In genomic region chr2:157540953-157541569, GRCm38 (mm10) we compare ENCODE assay signal across 13 mouse cellular contexts. TPM values are rescaled to one million over a fixed set of nuclear protein-coding genes. Genes with fewer than 3 reads are reported as not detected.
DNase-seq lines count a peak whose midpoint lies in the region; ATAC-seq and TF ChIP-seq lines count a peak whose summit lies in the region.
"Had no signal": no experiment of that assay in that cellular context is flagged by ENCODE, and none has a peak within 500 bp of the region (broad histone marks: within the 10 kb centered on the region; RNA-seq: fewer than 3 reads in every experiment).

No protein-coding gene starts in this region.

- H3K9ac ChIP-seq in embryonic facial prominence, embryonic 12.5 days, result no peak overlapping the region
- peak overlapping the region; percentile 40; the same call in 1 of the 2 replicates for H3K9ac ChIP-seq in forebrain, embryonic 13.5 days
- no peak overlapping the region for H3K9ac ChIP-seq in hindbrain, embryonic 16.5 days (ENCODE audit: low read depth, low read length)
- H3K9ac ChIP-seq in midbrain, embryonic 15.5 days, result no peak overlapping the region
- H3K9ac ChIP-seq: embryonic facial prominence, embryonic 15.5 days; limb, embryonic 15.5 days; lung, embryonic 15.5 days had no signal

- no peak for TF ChIP-seq CTCF in gastrocnemius, adult 2 months (IDR thresholded peaks at IDR 0.05)

- H3K4me2 ChIP-seq in embryonic facial prominence, embryonic 12.5 days (replicated peaks), result no peak overlapping the region
- peak overlapping the region; percentile 42 for H3K4me2 ChIP-seq in forebrain, embryonic 13.5 days
- 0 out of 2 replicates have a peak overlapping the region, but pooled peaks have one; percentile 9 for H3K4me2 ChIP-seq in hindbrain, embryonic 16.5 days (ENCODE audit: low read length)
- H3K4me2 ChIP-seq in midbrain, embryonic 15.5 days, result no peak overlapping the region
- H3K4me2 ChIP-seq: embryonic facial prominence, embryonic 15.5 days; limb, embryonic 15.5 days; lung, embryonic 15.5 days had no signal

- intact Hi-C loops in gastrocnemius, adult 2 months (cut with DNase I), result no loop called here

- no peak for DNase-seq in right cerebral cortex, adult 2 months (ENCODE audit: low spot score in 2 of 2)
- no peak for DNase-seq in left cerebral cortex, adult 9 months (ENCODE audit: low spot score in 2 of 2)
- no peak for DNase-seq in gastrocnemius, adult 2 months
- DNase-seq: cerebellum, adult 9-10 months; heart, postnatal 36 days had no signal

- peak overlapping the region; percentile 68; the same call in 1 of the 2 replicates for H3K27ac ChIP-seq in embryonic facial prominence, embryonic 12.5 days
- peak overlapping the region; percentile 80 for H3K27ac ChIP-seq in forebrain, embryonic 13.5 days
- no peak overlapping the region for H3K27ac ChIP-seq in hindbrain, embryonic 16.5 days (ENCODE audit: low read depth, low read length)
- H3K27ac ChIP-seq in midbrain, embryonic 15.5 days, result peak overlapping the region; percentile 73
- no peak overlapping the region for H3K27ac ChIP-seq in gastrocnemius, adult 2 months
- H3K27ac ChIP-seq: embryonic facial prominence, embryonic 15.5 days had no signal

- H3K4me1 ChIP-seq in embryonic facial prominence, embryonic 12.5 days, result peaks cover 58% of the 10 kb centered on the region
- H3K4me1 ChIP-seq in forebrain, embryonic 13.5 days, result peaks cover 83% of the 10 kb centered on the region
- peaks cover 54% of the 10 kb centered on the region for H3K4me1 ChIP-seq in hindbrain, embryonic 16.5 days (ENCODE audit: control insufficient read depth, insufficient read depth, low read depth, low read length)
- peaks cover 88% of the 10 kb centered on the region for H3K4me1 ChIP-seq in midbrain, embryonic 15.5 days

- 41% methylated on average over 9 of the region's 9 CpGs for WGBS in embryonic facial prominence, embryonic 12.5 days
- 5% methylated on average over 9 of the region's 9 CpGs for WGBS in forebrain, embryonic 13.5 days
- 17% methylated on average over 9 of the region's 9 CpGs for WGBS in hindbrain, embryonic 16.5 days
- WGBS in midbrain, embryonic 15.5 days, result 11% methylated on average over 9 of the region's 9 CpGs

- no peaks in the 10 kb centered on the region for H3K36me3 ChIP-seq in embryonic facial prominence, embryonic 12.5 days
- H3K36me3 ChIP-seq in forebrain, embryonic 13.5 days (ENCODE audit: poor library complexity, severe bottlenecking), result no peaks in the 10 kb centered on the region
- no peaks in the 10 kb centered on the region for H3K36me3 ChIP-seq in hindbrain, embryonic 16.5 days (ENCODE audit: control insufficient read depth, insufficient read depth, low read length)
- no peaks in the 10 kb centered on the region for H3K36me3 ChIP-seq in midbrain, embryonic 15.5 days (replicated peaks)
- H3K36me3 ChIP-seq: lung, embryonic 15.5 days had no signal

- no peaks in the 10 kb centered on the region for H3K9me3 ChIP-seq in embryonic facial prominence, embryonic 12.5 days
- H3K9me3 ChIP-seq in forebrain, embryonic 13.5 days (replicated peaks), result no peaks in the 10 kb centered on the region
- no peaks in the 10 kb centered on the region for H3K9me3 ChIP-seq in hindbrain, embryonic 16.5 days (ENCODE audit: control insufficient read depth, low read length)
- H3K9me3 ChIP-seq in midbrain, embryonic 15.5 days, result no peaks in the 10 kb centered on the region
- H3K9me3 ChIP-seq: embryonic facial prominence, embryonic 15.5 days; limb, embryonic 15.5 days; lung, embryonic 15.5 days; megakaryocyte, embryonic 14.5 days had no signal

- no peak for ATAC-seq in embryonic facial prominence, embryonic 12.5 days (ENCODE audit: insufficient number of reproducible peaks, insufficient read depth, low FRiP score, low TSS enrichment)
- no peak; the same call in 1 of the 2 replicates for ATAC-seq in forebrain, embryonic 13.5 days
- no peak for ATAC-seq in hindbrain, embryonic 16.5 days
- ATAC-seq in midbrain, embryonic 15.5 days (replicated peaks), result no peak

- no peaks in the 10 kb centered on the region for H3K27me3 ChIP-seq in embryonic facial prominence, embryonic 12.5 days
- peaks cover 10% of the 10 kb centered on the region for H3K27me3 ChIP-seq in forebrain, embryonic 13.5 days
- no peaks in the 10 kb centered on the region for H3K27me3 ChIP-seq in hindbrain, embryonic 16.5 days (replicated peaks; ENCODE audit: control insufficient read depth, insufficient read depth, low read length)
- no peaks in the 10 kb centered on the region for H3K27me3 ChIP-seq in midbrain, embryonic 15.5 days (replicated peaks)
- H3K27me3 ChIP-seq: limb, embryonic 15.5 days; lung, embryonic 15.5 days had no signal

- H3K4me3 ChIP-seq in embryonic facial prominence, embryonic 12.5 days, result no peak overlapping the region
- H3K4me3 ChIP-seq in forebrain, embryonic 13.5 days, result no peak overlapping the region
- no peak overlapping the region for H3K4me3 ChIP-seq in hindbrain, embryonic 16.5 days (ENCODE audit: low read length)
- no peak overlapping the region for H3K4me3 ChIP-seq in midbrain, embryonic 15.5 days
- H3K4me3 ChIP-seq in gastrocnemius, adult 2 months, result no peak overlapping the region
- H3K4me3 ChIP-seq: embryonic facial prominence, embryonic 15.5 days; limb, embryonic 15.5 days; lung, embryonic 15.5 days; megakaryocyte, embryonic 14.5 days had no signal

RNA-seq across cellular contexts. Expression of gene Nnat, which starts 18.8 kb away (rescaled TPM):
- 1,910 and 2,445 TPM in 2 replicates for polyA plus RNA-seq in embryonic facial prominence, embryonic 12.5 days (2016; fragmentation: Nextera tagmentation; extraction: Ambion mirVana)
- polyA plus RNA-seq in forebrain, embryonic 13.5 days (2015; fragmentation: Nextera tagmentation; extraction: Ambion mirVana), result 6,508 and 7,407 TPM in 2 replicates
- polyA plus RNA-seq in hindbrain, embryonic 16.5 days (2015; fragmentation: Nextera tagmentation; extraction: Ambion mirVana), result 6,388 and 6,390 TPM in 2 replicates
- 10,539 and 10,900 TPM in 2 replicates for polyA plus RNA-seq in midbrain, embryonic 15.5 days (2015; fragmentation: Nextera tagmentation; extraction: Ambion mirVana)
- total RNA-seq in gastrocnemius, adult 2 months (2021), result under 1 TPM; 0.20 to 0.36 TPM

RNA-seq across cellular contexts. Expression of gene Blcap, which starts 30.0 kb away (rescaled TPM):
- polyA plus RNA-seq in embryonic facial prominence, embryonic 12.5 days (2016; fragmentation: Nextera tagmentation; extraction: Ambion mirVana), result 77.9 and 84.8 TPM in 2 replicates
- 161 and 187 TPM in 2 replicates for polyA plus RNA-seq in forebrain, embryonic 13.5 days (2015; fragmentation: Nextera tagmentation; extraction: Ambion mirVana)
- 288 and 298 TPM in 2 replicates for polyA plus RNA-seq in hindbrain, embryonic 16.5 days (2015; fragmentation: Nextera tagmentation; extraction: Ambion mirVana)
- 332 and 336 TPM in 2 replicates for polyA plus RNA-seq in midbrain, embryonic 15.5 days (2015; fragmentation: Nextera tagmentation; extraction: Ambion mirVana)
- 10 to 100 TPM; 29.7 to 36.5 TPM for total RNA-seq in gastrocnemius, adult 2 months (2021)

Comparison
In these comparisons a context has a peak if more than half of its experiments do, and no peak if none do; other contexts are left out.
1. H3K27ac ChIP-seq: peak in embryonic facial prominence, embryonic 12.5 days (single experiment), forebrain, embryonic 13.5 days (single experiment) and midbrain, embryonic 15.5 days (single experiment); none in hindbrain, embryonic 16.5 days (single experiment) and gastrocnemius, adult 2 months (single experiment).
2. H3K4me2 ChIP-seq: peak in forebrain, embryonic 13.5 days (single experiment) and hindbrain, embryonic 16.5 days (single experiment); none in embryonic facial prominence, embryonic 12.5 days (single experiment) and midbrain, embryonic 15.5 days (single experiment).